Mouse (Mus musculus) ZHBTc4 (cell line): ENCODE measurements around the gene Esrrg.
A peak's percentile ranks its signal among the peaks of the same experiment; 100 is the strongest.

Experiments
- DNase-seq: peaks from one replicate; pipeline ENCODE4 v3.0.0-alpha.2; 2011; ENCODE audit warnings: low read depth, low spot score

The Esrrg gene

DNA sequence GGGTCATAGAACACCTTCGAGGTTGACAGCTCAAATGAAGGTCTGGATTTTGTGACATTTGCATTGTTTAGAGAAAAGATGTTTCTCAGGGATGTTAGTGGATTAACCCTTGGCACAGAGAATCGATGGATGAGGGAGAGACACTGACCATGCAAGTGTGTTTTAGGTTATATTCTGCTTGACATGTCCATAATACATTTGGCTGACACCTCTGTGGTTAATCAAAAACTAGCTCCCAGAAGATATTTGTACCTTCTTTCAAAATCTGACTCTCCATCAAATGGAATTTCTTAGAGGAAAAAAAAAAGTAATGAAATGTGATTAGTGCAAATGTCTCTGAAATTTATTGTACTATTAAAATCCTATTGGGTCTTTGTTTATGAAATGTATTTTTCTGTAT is 158.8 kb downstream of the Esrrg start:
- DNase-seq: no peak

DNA sequence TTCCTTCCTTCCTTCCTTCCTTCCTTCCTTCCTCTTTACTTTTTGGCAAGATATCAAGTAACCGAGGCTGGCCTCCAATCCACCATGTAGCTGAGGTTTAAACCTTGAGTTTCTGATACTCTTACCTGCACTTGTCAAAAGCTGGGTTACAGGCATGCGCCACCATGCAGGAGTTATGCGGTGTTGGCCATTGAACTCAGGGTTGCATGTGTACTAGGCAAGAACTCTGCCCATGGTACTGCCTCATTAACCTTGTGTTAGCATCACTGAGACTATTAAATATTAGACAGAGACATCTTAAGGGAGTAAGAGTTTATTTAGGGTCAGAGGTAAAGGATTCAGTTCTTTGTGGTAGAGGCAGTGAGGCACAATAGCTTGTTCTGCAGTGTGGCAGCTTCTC is 161.6 kb downstream of the Esrrg start:
- DNase-seq: no peak

DNA sequence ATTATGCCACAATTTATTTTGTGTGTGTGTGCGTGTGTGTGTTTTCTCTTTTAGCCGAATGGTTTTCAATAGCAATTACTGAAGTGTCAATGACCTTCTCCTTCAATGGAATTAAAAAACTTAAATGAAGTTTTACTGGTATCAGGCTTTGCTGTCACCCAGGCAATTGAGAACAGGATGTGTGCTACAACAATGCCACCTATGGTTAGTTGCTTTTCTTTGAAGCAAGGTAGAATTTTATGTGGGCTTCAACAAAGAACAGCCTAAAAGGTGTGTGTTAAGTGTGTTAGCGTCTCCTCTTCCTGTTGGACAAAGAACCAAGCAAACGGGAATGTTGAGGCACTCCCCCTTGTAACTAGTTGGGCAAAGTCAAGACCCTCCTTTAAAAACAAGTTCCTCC is 162.5 kb downstream of the Esrrg start:
- no peak for DNase-seq

DNA sequence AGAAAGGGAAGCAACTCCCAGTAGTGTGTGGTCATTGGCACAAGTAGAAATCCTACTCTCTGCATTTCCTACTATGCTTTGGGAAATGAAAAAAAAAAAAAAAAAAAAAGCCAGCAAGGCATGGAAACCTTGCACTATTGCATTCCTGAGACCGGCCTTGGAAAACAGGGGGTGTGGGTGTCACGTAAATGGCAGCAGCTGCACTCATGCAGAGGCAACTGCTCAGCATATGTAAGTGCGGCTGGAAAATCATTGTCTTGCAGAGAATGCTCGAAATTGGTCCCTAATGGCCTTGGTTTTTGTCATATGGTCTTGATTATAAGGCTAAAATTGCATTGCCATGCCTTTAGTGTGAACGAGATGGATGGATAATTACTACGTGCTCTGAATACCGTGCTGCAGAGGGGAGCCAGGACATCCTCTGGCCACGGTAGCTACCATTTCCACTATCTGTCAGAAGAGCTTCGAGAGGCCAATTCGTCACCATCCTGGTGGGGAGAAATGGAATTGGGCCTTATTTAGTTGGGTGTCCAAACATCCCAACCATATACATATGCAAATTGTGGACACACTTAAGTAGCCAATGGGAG is 171.1 kb downstream of the Esrrg start:
- DNase-seq: no peak

DNA sequence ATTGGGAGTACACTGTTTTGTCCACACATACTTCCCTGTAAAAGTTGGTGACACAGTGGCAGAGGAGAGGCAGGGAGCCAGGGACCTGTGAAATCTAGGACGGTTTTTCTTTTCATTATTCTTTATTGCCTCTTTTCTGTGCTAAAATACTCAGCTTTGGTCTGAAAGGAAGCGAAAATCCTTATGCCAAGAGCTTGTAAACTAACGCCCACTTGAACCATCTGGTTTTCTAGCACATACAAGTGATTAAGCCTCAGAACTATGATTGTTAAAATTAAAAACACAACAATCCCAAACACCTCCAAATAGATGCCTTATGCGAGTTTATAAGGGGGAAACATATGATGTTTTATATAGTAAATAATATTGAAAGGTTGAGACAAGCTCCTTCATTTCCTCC is 176.6 kb downstream of the Esrrg start:
- DNase-seq: no peak

DNA sequence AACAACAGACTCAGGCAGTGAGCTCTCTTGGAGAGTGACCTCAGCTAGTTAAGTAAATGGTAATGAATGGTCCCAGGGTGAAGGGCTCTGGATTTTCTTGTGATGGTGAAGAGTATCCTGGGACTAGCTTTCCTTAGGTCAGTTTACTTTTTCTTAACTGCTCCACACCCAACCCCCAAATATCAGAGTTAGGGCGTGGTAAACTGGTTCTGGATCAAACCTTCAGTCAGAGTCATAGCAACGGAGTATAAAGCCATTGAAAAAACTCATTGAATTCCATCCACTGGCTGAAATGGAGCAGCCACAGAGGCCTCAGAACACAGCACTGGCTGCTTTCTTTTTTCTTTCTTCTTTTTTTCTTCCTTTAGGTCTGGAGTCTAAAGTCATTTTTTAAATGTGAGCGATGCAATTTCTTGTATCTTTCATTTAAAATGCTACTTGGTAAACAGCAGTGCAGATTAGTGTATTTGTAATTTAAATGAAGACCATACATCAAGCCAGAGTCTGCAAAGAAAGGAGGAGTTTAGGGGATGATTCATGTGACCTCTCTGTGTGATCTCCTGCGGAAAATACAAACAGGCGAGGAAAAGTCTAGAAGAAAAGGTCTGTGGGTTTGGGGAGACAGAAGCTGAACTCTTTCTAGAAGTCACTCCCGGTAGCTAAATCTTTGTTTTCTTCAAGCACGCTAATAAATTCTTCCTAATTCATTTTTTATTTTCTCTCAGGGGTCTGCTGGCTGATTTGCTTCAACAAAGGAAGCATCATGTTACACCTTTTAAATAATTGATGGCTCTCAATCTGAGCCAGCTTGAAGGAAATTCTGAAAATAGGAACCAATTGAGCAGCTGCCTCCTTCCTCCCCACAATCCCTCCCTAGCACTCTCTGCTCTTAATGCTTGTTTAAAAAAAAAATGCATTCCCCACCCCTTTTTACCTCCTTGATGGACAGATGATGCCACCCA is 178.7 kb downstream of the Esrrg start:
- peak; percentile 20 for DNase-seq

DNA sequence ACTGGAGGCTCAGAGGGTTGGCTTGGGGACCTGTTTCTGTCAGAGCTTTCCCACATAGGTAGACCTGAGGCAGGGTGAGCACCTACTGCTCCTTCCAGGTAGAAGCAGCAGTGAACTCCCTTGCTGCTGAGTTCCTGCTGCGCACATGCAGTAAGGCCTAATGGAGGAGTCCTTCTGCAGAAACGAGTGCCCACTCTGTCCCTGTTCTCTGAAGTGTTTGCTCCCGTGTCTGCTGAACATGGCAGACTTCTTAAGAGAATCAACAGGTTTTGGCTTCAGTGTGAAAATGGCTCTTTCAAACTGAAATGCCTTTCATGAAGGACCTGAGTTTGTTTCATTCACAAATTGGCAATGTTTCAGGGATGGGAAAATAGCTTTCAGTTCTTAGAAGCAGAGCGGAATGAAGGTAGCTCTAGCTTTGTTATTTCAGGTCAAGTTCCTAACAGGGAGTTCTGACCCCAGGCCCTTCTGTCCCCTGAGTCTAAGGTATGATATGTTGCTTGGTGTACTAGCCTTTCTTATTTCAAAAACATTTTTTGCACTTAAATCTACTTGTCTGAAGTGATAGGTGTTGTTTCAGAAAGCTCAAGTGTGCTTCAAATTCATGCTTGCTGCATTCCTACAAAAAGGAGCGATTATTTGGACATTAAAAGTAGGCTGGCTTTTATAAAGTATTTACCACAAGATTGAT is 185.8 kb downstream of the Esrrg start:
- no peak for DNase-seq

DNA sequence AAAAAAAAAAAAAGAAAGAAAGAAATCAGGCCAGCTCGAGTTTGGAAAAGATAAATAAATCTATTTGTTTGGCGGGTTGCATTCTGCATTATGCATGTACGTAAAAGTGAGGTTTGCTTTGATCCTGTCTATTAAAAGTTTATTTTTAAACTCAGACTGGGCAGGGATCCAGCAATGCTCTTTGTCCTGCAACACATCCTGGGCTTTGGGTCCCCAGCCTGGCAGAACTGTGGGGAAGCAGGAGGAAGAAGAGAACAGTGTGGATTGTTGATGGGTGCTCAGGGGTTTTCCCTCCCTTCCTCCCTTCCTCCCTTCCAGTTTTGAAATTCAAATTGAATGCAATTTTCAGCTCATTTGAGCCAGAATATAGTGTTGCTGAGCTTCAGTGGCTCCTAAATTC is 187.0 kb downstream of the Esrrg start:
- DNase-seq: no peak

DNA sequence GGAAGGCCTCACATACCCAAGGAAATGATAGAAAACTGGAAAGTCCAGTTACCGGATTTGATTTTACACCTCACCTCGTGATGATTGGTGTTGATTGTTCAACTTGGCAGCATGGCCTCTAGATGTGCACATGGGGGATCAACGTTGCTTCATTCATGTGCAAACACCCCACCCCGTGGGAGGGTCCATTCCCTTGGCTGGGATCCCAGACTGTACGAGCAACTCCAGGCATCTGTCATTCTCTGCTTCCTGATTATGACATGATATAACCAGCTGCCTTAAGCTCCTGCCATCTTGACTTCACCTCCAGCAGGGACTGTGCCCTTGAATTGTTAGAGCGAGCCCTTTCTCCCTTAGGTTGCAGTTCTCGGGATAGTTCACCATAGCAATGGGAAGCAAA is 190.7 kb downstream of the Esrrg start:
- DNase-seq: no peak

DNA sequence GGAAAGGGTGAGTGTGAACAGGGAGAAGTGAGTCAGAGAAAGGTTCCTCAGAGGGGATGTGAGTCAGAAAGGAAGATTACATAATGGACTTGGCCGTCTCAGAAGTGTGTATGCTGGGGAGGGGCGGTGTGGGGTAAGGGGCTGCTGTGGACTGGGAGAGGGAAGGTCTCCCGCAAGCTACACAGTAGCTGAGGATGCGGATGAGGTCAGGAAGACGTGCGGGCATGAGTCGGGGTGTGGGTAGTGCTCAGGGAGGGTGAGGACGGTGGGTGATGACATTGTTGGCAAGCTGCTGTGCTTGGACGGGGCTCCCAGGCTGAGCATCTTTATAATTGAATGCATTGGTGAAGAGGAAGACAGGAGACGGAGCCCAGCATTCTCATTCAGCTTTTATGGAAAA is 192.2 kb downstream of the Esrrg start:
- DNase-seq: no peak

DNA sequence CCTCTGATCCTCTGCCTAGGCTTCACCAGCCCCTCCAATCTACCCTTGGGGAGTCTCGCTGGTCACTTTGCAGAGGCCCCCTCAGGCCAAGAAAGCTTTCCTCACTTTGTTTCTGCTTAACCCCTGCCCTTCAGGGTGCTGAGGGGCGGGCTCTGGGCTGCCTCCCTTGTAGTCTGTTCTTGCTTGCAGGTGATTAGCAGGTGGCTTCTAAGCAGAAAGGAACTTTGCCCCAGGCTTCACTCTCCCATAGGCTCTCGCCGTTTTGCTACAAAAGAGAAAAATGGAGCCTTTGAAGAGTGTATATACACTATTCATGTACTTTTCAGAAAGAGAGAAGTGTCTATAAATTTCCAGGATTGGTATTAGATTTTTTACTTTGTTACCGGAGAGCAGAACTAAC is 195.0 kb downstream of the Esrrg start:
- DNase-seq: no peak

DNA sequence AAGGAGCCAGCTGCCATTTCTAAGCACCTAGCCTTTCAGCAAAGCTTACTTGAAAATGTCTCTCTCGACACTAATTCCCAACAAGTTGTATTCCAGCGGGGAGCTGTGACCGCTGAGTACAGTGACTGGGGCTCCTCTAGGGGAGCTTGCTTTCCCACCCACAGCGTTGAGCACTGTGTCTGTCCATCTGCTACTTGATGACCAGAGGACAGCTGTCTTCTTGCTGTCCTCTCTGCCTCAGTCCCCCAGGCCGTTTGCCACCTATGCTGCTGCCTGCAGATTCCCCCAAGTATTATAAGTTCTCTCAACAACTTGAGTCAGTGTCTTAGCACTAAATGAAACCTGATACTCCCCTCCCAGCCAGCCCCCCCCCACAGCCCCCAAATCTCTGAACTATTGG is 195.4 kb downstream of the Esrrg start:
- no peak for DNase-seq

DNA sequence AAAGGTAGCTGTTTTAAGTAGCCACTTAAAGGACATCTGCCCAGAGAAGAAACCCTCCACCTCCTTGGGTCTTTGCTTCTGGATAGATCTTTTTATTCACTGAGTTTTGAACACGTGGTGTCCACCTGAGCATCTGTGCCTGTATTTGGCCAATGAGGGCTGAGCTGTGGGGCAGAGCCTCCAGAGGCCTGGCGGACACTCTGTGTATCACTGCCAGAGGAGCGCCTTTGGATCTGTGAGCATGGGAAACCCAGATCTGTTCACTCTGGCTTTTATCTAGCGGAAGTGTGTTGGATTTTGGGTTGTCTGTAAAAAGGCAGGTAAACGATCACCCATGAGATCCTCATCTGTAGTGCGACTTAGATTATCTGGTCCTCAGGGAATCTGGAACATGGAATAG is 196.4 kb downstream of the Esrrg start:
- DNase-seq: no peak

DNA sequence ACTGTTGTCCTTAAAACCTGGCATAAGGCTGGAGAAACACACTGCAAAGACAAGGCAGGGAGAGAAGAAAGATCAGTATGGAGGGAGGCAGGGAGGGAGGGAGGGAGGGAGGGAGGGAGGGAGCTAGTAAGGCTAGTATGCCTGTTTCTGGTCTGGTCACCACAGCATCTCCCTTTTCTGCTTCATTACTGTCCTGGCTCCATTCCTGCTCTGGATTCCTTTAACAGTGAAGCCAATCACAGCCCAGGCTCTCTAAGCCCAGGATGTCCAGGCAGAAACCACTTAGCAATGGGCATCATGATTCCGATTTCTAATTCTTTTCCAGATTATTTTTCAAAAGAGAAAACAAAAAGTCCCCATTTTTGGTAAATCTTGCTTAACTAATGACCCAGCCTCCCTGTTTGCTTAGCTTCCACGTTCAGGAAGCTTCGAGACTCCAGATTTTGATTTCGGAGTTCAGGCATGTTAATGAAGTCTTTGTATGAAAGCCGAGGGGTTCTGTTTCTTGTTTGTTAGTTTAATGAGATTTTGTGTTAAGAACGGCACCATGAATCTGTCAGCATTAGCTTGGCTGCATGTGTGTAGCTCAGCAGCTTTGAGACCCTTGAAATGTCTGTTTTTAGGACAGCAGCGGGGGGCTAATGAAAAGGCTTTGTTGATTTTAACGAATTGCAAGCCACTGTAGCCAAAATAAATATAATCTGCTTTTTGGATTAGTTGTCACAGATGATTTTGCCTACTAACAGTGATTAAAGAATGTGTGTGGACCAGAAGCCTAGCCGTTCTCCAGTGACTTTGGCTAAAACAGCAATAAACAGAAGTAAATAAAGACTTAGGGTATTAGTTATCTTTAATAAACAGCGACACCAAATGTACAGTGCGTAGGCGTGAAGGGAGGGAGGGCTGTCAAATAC is 199.1 kb downstream of the Esrrg start:
- no peak for DNase-seq

DNA sequence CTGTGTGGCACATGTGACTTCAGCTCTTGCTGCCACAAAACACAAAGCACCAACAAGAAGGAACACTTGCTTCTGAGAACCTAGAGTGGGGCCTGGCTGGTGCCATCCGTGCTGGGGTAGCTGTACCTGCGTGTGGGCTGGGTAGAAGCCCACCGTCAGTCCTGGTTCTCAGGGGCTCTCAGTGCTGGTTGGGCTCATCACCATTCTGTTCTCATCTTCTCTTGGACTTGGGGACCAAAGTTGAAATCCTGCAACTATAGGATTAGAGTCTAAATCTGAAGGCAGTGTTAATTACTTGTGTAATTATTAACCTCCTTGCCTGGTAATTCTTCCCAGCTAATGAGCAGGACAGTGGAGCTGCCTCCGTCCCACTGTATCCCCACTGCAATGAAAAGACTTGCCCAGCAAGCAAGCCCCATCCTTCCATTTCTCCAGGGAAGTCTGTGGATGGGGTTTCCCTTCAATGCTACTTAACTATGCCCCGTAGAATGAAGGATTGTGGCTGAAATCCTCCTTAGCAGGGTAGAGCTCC is 199.9 kb downstream of the Esrrg start:
- DNase-seq: no peak

DNA sequence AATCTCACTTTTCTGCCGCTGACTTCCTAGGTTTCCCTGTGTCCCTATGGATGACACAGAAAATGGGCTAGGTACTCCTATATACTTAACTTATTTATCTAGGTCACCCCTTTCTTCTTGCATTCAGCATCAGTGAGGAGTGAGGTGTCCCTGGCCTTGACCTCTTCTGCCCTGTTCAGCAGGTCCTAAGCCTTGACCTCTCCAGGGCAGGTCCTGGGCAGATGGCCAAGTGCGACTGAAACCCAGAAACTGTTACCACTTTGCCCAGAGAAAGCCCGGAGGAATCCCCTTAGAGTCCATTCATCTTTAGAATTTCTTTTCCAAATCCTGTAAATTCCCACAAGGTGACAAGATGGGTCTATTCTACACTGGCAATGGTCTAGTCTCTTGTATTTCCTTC is 201.0 kb downstream of the Esrrg start:
- DNase-seq: no peak

DNA sequence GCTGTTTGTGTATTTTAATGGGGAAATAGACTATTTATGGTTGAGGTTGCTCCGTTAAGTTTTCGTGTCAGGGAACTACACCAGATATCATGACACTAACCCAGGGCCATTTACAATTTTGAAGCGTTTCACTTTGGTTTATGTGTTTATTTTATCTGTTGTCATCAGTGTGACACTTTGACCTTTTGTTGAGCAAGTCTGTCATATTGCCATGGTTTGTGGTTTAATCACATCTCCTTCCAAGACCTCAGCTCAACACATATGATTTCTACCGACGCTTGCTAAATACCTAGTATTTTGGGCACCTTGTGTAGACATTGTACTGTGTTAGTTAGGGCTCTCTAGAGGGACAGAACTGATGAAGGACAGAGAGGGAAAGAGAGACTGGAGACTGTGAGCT is 210.8 kb downstream of the Esrrg start:
- no peak for DNase-seq

DNA sequence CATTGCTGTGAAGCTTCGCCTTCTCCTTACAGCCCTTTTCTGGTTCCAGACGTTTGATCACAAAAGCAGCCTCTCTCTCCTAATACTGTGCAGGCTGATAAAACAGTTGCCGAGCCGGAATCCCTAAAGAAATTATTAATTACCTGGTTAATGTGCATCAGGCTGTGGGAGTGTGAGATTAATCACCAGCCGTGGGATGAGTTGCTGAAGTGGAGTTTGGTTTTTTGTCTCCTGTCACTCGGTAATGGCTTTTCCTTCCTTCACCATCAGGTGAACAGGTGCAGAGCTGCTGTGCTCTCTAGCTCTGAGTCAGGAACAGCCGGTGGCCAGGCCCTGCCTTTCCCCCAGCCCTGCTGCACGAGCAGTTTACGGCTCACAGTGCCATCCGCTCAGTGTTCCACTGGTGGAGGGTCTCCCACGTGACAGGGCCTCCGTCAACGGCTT is 212.8 kb downstream of the Esrrg start:
- DNase-seq: no peak

DNA sequence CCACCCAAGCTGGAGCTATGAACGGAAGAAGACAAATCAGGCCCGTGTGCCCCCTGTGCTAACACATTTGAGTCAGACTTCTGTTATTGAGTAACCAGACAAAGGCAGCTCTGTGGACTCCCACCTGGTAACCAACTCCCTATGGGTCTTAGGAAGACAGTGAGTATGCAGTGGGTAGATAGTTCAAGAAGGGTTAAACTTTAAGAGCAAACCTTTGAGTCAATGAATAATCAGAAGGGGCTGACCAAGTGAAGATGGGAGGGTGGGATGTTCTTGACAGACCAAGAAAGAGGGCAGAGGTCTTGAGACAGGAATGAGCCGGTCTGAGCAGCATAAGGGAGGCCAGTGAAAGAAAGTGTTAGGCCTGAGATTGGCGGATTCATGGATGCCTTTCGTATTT is 214.8 kb downstream of the Esrrg start:
- DNase-seq: no peak

DNA sequence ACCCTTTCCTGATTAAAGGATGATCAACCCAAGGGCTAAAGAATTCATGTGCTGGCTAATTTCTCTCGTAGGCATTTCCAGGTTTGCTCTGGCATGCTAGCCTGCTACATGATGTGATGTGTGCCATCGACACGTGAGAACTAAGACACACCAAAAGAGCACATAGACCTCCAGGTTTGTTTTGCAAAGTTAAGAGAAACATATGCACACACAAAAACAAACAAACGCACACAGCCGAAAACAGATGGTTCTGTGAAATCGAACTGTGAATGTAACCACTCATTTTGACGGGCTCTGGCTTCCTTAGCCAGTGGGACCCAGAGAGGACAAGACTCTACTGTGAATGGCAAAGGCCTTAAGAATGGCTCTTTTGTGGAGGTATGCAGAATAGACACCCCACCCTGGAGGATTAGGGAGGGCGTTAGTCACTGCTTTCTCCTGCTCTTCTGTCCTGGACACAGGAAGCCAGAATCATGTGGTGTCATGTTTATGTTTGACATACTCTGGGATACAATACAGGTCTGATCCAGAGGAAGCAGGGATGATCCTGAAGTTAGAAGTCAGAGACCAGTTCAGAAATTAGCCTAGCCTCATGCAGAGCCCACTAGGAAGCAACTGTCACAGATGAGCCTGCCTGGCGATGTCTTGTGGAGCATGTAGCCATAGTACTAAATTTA is 217.0 kb downstream of the Esrrg start:
- no peak for DNase-seq

DNA sequence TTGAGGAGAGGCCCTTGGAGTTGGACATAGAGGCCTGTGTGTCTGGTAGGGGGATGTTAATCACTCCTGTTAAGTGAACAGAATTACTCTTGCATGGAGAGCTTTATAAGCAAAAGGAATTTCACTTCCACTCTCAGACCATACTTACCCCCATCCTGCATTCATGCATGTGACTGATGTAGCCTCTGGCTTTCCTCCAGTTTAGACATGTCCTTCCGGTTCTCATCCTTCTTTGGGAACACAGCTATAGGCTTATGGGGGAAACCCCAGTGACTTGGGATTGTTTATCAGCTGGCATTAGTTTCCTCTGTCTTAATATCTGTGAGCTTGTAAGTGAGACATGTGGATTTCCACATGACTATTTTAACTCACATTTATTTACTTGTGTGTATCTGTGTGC is 217.5 kb downstream of the Esrrg start:
- DNase-seq: no peak
